Mouse (Mus musculus): ENCODE results near the gene Rsg1. TPM values are rescaled to one million over a fixed set of nuclear protein-coding genes. Genes with fewer than 3 reads are reported as not detected.

The Rsg1 gene
- polyA plus RNA-seq, 1 experiment, result 1.6 TPM

DNA sequence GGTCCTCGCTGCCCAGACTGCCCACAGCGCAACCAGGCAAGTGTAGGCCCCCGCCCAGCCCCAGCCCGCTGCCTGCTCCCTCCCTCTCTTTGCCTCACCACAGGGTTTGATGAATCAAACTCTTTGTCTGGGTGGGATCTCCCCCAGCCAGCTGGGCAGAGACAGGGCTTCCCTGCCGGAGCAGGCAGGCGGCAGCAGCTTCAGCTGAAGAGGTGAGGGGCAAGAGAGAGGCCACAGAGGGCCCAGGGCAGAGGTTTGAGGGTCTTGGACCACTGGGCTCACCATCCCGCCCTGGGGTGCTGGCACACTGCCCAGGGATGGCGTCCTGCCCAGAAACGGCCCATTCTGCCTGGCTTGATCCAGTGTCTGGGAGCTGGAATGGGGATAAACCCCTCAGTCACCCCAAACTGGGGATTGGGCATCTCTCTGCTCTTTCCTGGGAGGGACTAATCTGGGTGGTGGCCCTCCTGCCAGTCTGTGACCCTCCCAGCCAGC is 31.2 kb downstream of the Rsg1 start:
- H3K79me3 ChIP-seq (ENCODE audit: low read depth), result peaks cover 5% of the 10 kb centered on the region
- H3ac ChIP-seq (ENCODE audit: control insufficient read depth, insufficient read length, low read depth), result peak overlapping the region; percentile 62
- no peak for TF ChIP-seq CEBPB (IDR thresholded peaks at IDR 0.05; ENCODE audit: low read depth)
- no peak for TF ChIP-seq CTCF (IDR thresholded peaks at IDR 0.05; ENCODE audit: control insufficient read depth, insufficient read depth, insufficient read length)
- no peak for TF ChIP-seq USF1 (IDR thresholded peaks at IDR 0.05; ENCODE audit: low read depth)
- TF ChIP-seq MYOG (IDR thresholded peaks at IDR 0.05; ENCODE audit: control insufficient read depth, extremely low read depth, insufficient read length), result no peak
- no peak for TF ChIP-seq FOSL1 (IDR thresholded peaks at IDR 0.05; ENCODE audit: insufficient read depth, low read length, poor library complexity, severe bottlenecking)
- TF ChIP-seq MAX (IDR thresholded peaks at IDR 0.05), result no peak
- TF ChIP-seq MYOD1 (IDR thresholded peaks at IDR 0.05; ENCODE audit: control insufficient read depth, insufficient read length, low read depth), result no peak
- H3K27me3 ChIP-seq (ENCODE audit: control insufficient read depth, insufficient read depth, insufficient read length), result no peaks in the 10 kb centered on the region
- peaks cover 26% of the 10 kb centered on the region for H3K79me2 ChIP-seq (ENCODE audit: control insufficient read depth, insufficient read depth)
- peak overlapping the region; percentile 30 for H3K4me3 ChIP-seq (ENCODE audit: insufficient read depth, poor library complexity, severe bottlenecking)
- peaks cover 8% of the 10 kb centered on the region for H3K36me3 ChIP-seq (ENCODE audit: control insufficient read depth, insufficient read depth)

GRCm38 (mm10) chr4:141246089-141246997 is 32.6 kb downstream of the Rsg1 start:
- Histone ChIP-seq H3K27me3 (ENCODE audit: control insufficient read depth, insufficient read depth, insufficient read length) (no peaks in the 10 kb centered on the region), H3ac (ENCODE audit: control insufficient read depth, insufficient read length, low read depth) (peak overlapping the region; percentile 81), H3K36me3 (ENCODE audit: control insufficient read depth, insufficient read depth) (peaks cover 15% of the 10 kb centered on the region), H3K79me3 (ENCODE audit: low read depth) (peaks cover 3% of the 10 kb centered on the region), H3K79me2 (ENCODE audit: control insufficient read depth, insufficient read depth) (peaks cover 17% of the 10 kb centered on the region), H3K4me3 (ENCODE audit: insufficient read depth, poor library complexity, severe bottlenecking) (peak overlapping the region; percentile 24)
- TF ChIP-seq FOSL1 (IDR thresholded peaks at IDR 0.05; ENCODE audit: insufficient read depth, low read length, poor library complexity, severe bottlenecking), result no peak
- TF ChIP-seq CEBPB (IDR thresholded peaks at IDR 0.05; ENCODE audit: low read depth), result no peak
- no peak for TF ChIP-seq MYOG (IDR thresholded peaks at IDR 0.05; ENCODE audit: control insufficient read depth, extremely low read depth, insufficient read length)
- TF ChIP-seq CTCF (IDR thresholded peaks at IDR 0.05; ENCODE audit: control insufficient read depth, insufficient read depth, insufficient read length), result no peak
- no peak for TF ChIP-seq MAX (IDR thresholded peaks at IDR 0.05)
- no peak for TF ChIP-seq USF1 (IDR thresholded peaks at IDR 0.05; ENCODE audit: low read depth)
- peak; percentile 38 for TF ChIP-seq MYOD1 (IDR thresholded peaks at IDR 0.05; ENCODE audit: control insufficient read depth, insufficient read length, low read depth)

DNA sequence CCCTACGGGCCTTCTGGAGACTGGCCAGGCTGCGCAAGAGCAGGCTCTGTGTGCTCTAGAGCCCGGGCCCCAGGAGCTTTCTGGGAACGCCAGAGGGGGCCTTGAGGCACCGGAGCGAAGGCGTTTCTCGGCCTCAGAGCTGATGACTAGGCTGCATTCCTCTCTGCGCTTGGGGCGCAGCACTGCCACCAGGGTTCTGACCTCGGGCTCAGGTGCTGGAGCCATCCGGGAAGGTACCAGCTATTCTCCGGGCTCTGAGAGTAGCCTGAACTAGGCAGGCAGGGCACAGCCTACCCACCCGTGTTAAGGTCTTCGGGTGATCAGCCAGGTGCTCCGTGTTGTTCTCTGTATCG is 33.2 kb downstream of the Rsg1 start:
- H3K36me3 ChIP-seq (ENCODE audit: control insufficient read depth, insufficient read depth), result peaks cover 21% of the 10 kb centered on the region
- H3K79me2 ChIP-seq (ENCODE audit: control insufficient read depth, insufficient read depth), result peaks cover 17% of the 10 kb centered on the region
- no peaks in the 10 kb centered on the region for H3K27me3 ChIP-seq (ENCODE audit: control insufficient read depth, insufficient read depth, insufficient read length)
- TF ChIP-seq MYOG (IDR thresholded peaks at IDR 0.05; ENCODE audit: control insufficient read depth, extremely low read depth, insufficient read length) (no peak), MAX (IDR thresholded peaks at IDR 0.05) (no peak)
- H3ac ChIP-seq (ENCODE audit: control insufficient read depth, insufficient read length, low read depth), result no peak overlapping the region
- H3K79me3 ChIP-seq (ENCODE audit: low read depth), result peaks cover 2% of the 10 kb centered on the region
- H3K4me3 ChIP-seq (ENCODE audit: insufficient read depth, poor library complexity, severe bottlenecking), result peak overlapping the region; percentile 24

- H3K4me3 ChIP-seq (ENCODE audit: insufficient read depth, poor library complexity, severe bottlenecking), result no peak overlapping the region
Observed at GRCm38 (mm10) chr4:141247776-141248613, 34.2 kb downstream of the Rsg1 start.

GRCm38 (mm10) chr4:141248614-141248978 is 34.8 kb downstream of the Rsg1 start:
- Histone ChIP-seq H3K36me3 (ENCODE audit: control insufficient read depth, insufficient read depth) (peaks cover 24% of the 10 kb centered on the region), H3K79me3 (ENCODE audit: low read depth) (no peaks in the 10 kb centered on the region), H3ac (ENCODE audit: control insufficient read depth, insufficient read length, low read depth) (no peak overlapping the region), H3K27me3 (ENCODE audit: control insufficient read depth, insufficient read depth, insufficient read length) (no peaks in the 10 kb centered on the region), H3K79me2 (ENCODE audit: control insufficient read depth, insufficient read depth) (peaks cover 17% of the 10 kb centered on the region), H3K4me3 (ENCODE audit: insufficient read depth, poor library complexity, severe bottlenecking) (no peak overlapping the region)
- TF ChIP-seq CTCF (IDR thresholded peaks at IDR 0.05; ENCODE audit: control insufficient read depth, insufficient read depth, insufficient read length), result no peak
- no peak for TF ChIP-seq MYOG (IDR thresholded peaks at IDR 0.05; ENCODE audit: control insufficient read depth, extremely low read depth, insufficient read length)

More at GRCm38 (mm10) chr4:141247776-141248613, 34.2 kb downstream of the Rsg1 start:
- peaks cover 24% of the 10 kb centered on the region for H3K36me3 ChIP-seq (ENCODE audit: control insufficient read depth, insufficient read depth)
- no peaks in the 10 kb centered on the region for H3K27me3 ChIP-seq (ENCODE audit: control insufficient read depth, insufficient read depth, insufficient read length)
- peaks cover 17% of the 10 kb centered on the region for H3K79me2 ChIP-seq (ENCODE audit: control insufficient read depth, insufficient read depth)
- H3K79me3 ChIP-seq (ENCODE audit: low read depth), result no peaks in the 10 kb centered on the region
- TF ChIP-seq CTCF (IDR thresholded peaks at IDR 0.05; ENCODE audit: control insufficient read depth, insufficient read depth, insufficient read length), result no peak
- no peak for TF ChIP-seq MYOD1 (IDR thresholded peaks at IDR 0.05; ENCODE audit: control insufficient read depth, insufficient read length, low read depth)
- TF ChIP-seq USF1 (IDR thresholded peaks at IDR 0.05; ENCODE audit: low read depth), result no peak
- TF ChIP-seq MYOG (IDR thresholded peaks at IDR 0.05; ENCODE audit: control insufficient read depth, extremely low read depth, insufficient read length), result no peak
- TF ChIP-seq CEBPB (IDR thresholded peaks at IDR 0.05; ENCODE audit: low read depth), result no peak
- TF ChIP-seq FOSL1 (IDR thresholded peaks at IDR 0.05; ENCODE audit: insufficient read depth, low read length, poor library complexity, severe bottlenecking), result no peak
- no peak for TF ChIP-seq MAX (IDR thresholded peaks at IDR 0.05)
- no peak overlapping the region for H3ac ChIP-seq (ENCODE audit: control insufficient read depth, insufficient read length, low read depth)
